Mouse (Mus musculus): Measurements from ENCODE around the gene Spry2.

DNA sequence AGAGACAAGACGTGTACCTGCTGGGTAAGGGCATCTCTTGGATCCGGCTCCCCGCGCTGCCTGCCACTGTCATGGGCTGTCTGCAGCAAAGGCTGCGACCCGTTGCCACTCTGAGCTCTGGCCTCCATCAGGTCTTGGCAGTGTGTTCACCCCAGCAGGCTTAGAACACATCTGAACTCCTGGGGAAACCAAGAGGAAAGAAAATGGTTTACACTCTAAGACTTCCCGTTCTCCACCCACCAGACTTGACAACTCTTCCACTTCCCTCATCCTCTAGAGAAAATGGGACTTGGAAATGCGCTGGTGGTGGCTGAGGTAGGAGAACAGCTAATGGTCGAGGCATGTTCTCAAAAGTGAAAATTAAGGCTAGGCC, 3.0 kb downstream of the Spry2 start:
- TF ChIP-seq EP300 (IDR thresholded peaks at IDR 0.05; ENCODE audit: insufficient read depth, low read depth, low read length), result no peak
- TF ChIP-seq CTCF (IDR thresholded peaks at IDR 0.05; ENCODE audit: low read depth, low read length), result no peak
- no peak for TF ChIP-seq POLR2A (IDR thresholded peaks at IDR 0.05; ENCODE audit: insufficient read depth, low read length)
